Mouse (Mus musculus) hindbrain, embryonic 14.5 days (tissue): ENCODE measurements around the gene Bphl. TPM values are rescaled to one million over a fixed set of nuclear protein-coding genes. Genes with fewer than 3 reads are reported as not detected.

Experiments used
- ATAC-seq: fragments of 200-750 bp; cut with Nextera tagmentation; 2 replicates; pipeline ENCODE4 v1.8.0; 2017; ENCODE audit warnings: moderate number of reproducible peaks, mild to moderate bottlenecking, moderate TSS enrichment, moderate library complexity; ENCODE audit not compliant: low FRiP score
- DNase-seq: peaks from one replicate; pipeline ENCODE4 v3.0.0-alpha.2; 2015; ENCODE audit warnings: low spot score
- H3K27ac ChIP-seq: fragments of 300-500 bp; sonication (generic); 2 replicates; pipeline ENCODE4 v1.5.1; 2014; ENCODE audit warnings: mild to moderate bottlenecking, moderate library complexity
- H3K27me3 ChIP-seq: fragments of 300-500 bp; sonication (generic); 2 replicates; pipeline ENCODE4 v1.6.1; 2014; ENCODE audit warnings: mild to moderate bottlenecking, low read length, mixed read lengths; ENCODE audit not compliant: control insufficient read depth, insufficient read depth
- H3K36me3 ChIP-seq: fragments of 300-500 bp; sonication (generic); replicated peaks from 2 replicates; pipeline ENCODE4 v1.6.1; 2014; ENCODE audit not compliant: control insufficient read depth, insufficient read depth
- H3K4me1 ChIP-seq: fragments of 300-500 bp; sonication (generic); replicated peaks from 2 replicates; pipeline ENCODE4 v1.6.1; 2014; ENCODE audit warnings: antibody characterized with exemption, low read length, mixed read lengths; ENCODE audit not compliant: control insufficient read depth, insufficient read depth
- H3K4me2 ChIP-seq: fragments of 300-500 bp; sonication (generic); replicated peaks from 2 replicates; pipeline ENCODE4 v1.6.1; 2014; ENCODE audit warnings: mild to moderate bottlenecking, moderate library complexity
- H3K4me3 ChIP-seq: fragments of 300-500 bp; sonication (generic); replicated peaks from 2 replicates; pipeline ENCODE4 v1.5.1; 2014; ENCODE audit warnings: mild to moderate bottlenecking, low read length
- H3K9ac ChIP-seq: fragments of 300-500 bp; sonication (generic); 2 replicates; pipeline ENCODE4 v1.6.1; 2014
- H3K9me3 ChIP-seq: fragments of 300-500 bp; sonication (generic); 2 replicates; pipeline ENCODE4 v1.6.1; 2016; ENCODE audit warnings: low read length; ENCODE audit not compliant: control insufficient read depth
- WGBS: fragments of 180-500 bp; shearing (Covaris S2); extraction: QIAGEN DNeasy Blood & Tissue Kit; methylation state at CpG from one replicate; pipeline ENCODE4 v1.1.7; 2014; 5-methylcytosine and 5-hydroxymethylcytosine counted together
- polyA plus RNA-seq: library from polyadenylated mRNA; unstranded; fragments of >200 nt; fragmentation: Nextera tagmentation; extraction: Ambion mirVana; gene quantifications from 2 replicates; pipeline ENCODE4 v1.2.1, GENCODE M21; 2014

Bphl gene
- polyA plus RNA-seq, 1 experiment from 2014 or later = 42.8 TPM

DNA sequence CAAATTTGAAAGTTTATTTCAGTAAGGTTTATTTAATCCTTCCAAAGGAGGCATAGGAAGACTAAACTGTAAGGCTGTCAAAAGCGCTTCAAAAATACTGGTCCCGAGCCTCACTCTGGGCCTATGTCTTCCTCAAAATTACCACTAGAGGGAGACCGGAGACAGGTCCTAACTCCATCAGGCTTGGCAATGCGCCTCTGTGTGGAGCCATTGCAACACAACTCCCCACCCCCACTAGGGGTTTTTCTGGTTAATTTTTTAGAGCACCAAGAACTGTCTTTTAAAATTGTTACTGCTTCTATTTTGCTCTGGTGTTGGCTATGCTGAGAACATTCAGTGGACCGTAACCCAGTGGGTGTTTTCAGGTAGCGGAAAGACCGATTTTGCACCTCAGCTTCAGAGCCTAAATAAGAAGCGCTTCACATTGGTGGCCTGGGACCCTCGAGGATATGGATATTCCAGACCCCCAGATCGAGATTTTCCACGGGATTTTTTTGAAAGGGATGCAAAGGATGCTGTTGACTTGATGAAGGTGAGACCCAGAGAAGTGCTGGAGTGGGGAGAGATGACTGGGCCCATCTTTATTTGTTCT lies 9.1 kb downstream of the Bphl start:
- DNase-seq (peak; percentile 91), ATAC-seq (peak; percentile 92)
- Histone ChIP-seq H3K27ac (no peak overlapping the region), H3K36me3 (peaks cover 26% of the 10 kb centered on the region), H3K4me1 (no peaks in the 10 kb centered on the region), H3K4me2 (no peak overlapping the region), H3K4me3 (no peak overlapping the region), H3K27me3 (no peaks in the 10 kb centered on the region), H3K9me3 (no peaks in the 10 kb centered on the region), H3K9ac (no peak overlapping the region; the same call in 1 of the 2 replicates)
- 40% methylated on average over 11 of the region's 11 CpGs for WGBS

DNA sequence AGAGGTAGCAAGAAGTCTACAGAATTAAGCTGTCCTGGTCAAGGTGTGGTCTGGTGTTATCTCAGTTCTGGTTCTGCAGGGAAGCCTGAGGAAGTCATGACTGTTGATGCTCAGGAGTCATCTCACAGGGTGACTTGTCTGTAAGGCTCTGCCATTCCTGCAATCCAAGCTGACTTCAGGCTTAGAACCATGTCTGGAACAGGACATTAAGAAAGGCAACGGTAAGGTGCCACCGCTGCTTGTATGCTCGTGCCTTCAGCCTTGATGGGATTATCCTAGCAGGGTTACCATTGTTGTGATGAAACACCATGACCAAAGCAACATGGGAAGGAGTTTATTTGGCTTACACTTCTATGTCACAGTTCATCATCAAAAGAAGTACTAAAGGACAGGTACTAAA lies 10.1 kb downstream of the Bphl start:
- no peaks in the 10 kb centered on the region for H3K9me3 ChIP-seq
- no peaks in the 10 kb centered on the region for H3K4me1 ChIP-seq
- DNase-seq (no peak), ATAC-seq (no peak)
- no peak overlapping the region for H3K27ac ChIP-seq
- peaks cover 30% of the 10 kb centered on the region for H3K36me3 ChIP-seq
- no peak overlapping the region for H3K9ac ChIP-seq
- no peaks in the 10 kb centered on the region for H3K27me3 ChIP-seq
- WGBS = 92% methylated on average over 3 of the region's 3 CpGs
- no peak overlapping the region for H3K4me3 ChIP-seq
- no peak overlapping the region for H3K4me2 ChIP-seq

DNA sequence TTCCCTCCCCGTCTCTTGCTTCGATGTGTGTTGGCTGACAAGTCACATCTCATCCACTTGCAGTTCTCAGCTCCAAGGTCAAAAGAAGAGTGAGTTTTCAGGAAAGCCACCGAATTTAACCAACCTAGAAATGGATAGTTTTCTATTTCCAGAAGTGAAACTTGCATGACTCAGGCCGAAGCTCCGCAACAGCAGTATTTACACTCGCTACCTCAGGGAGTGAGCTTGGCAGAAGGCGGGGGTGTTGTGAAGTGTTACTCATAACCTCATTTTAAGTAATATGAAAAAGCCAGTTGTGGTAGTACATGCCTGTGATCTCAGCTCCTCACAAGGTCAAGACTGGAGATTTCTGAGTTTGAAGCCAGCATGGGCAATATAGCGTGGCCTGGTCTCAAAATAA lies 13.1 kb downstream of the Bphl start:
- no peak overlapping the region for H3K4me2 ChIP-seq
- no peak overlapping the region for H3K27ac ChIP-seq
- ATAC-seq (no peak), DNase-seq (no peak)
- no peaks in the 10 kb centered on the region for H3K4me1 ChIP-seq
- no peaks in the 10 kb centered on the region for H3K27me3 ChIP-seq
- H3K9ac ChIP-seq = no peak overlapping the region
- peaks cover 35% of the 10 kb centered on the region for H3K36me3 ChIP-seq
- no peak overlapping the region for H3K4me3 ChIP-seq
- 94% methylated on average over 8 of the region's 8 CpGs for WGBS
- no peaks in the 10 kb centered on the region for H3K9me3 ChIP-seq

DNA sequence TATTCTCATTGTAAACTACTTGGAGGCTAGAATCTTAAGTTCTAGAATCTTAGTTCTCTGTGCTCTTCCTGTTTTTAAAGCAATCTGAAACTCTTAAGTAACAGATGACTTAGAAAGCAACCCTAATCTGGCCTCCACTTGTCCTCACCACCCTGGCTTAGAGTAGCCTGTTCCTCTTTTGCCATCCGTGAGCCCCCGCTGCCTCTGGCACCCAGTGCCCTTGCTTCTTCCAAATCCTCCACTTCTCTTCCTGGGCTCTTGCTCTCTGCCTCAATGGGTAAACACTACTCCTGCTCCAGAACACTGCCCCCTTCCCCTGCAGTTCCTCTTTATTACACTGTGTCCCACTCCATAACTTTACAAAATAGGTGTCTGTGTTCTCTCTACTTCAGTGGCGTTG lies 14.3 kb downstream of the Bphl start:
- Histone ChIP-seq H3K4me1 (no peaks in the 10 kb centered on the region), H3K27ac (no peak overlapping the region), H3K9me3 (no peaks in the 10 kb centered on the region), H3K36me3 (peaks cover 45% of the 10 kb centered on the region), H3K9ac (no peak overlapping the region), H3K27me3 (no peaks in the 10 kb centered on the region), H3K4me3 (no peak overlapping the region), H3K4me2 (no peak overlapping the region)
- WGBS = 95% methylated on average over 3 of the region's 3 CpGs
- ATAC-seq (no peak), DNase-seq (no peak)

DNA sequence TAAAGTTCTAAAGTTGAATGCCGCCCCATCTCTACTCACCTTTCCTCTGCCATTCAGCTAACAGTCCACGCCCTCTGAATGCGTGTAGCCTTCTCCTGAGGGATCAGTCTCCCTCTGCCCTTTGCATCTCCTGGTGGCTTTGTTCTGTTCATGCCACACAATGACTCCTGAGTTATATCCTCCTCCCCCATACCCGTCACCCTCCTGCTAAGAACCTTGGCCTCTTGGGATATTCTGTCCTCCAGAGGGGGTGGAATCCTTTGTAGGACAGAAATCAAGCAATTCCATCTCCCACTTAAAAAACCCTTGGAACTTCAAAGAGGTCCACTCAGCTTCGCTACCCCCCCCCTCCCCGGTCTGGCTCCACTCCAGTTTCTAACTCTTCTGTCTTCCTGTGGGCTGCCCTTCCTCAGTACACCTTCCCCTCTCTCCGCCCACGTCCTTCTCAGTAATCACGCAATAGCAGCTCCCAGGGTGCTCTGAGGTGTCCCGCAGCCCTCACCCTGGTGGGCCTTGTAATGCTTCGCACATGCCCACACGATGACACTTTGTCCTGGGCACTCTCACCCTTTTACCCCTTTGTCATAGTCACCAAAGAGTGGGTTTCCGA lies 16.4 kb downstream of the Bphl start:
- WGBS = 79% methylated on average over 13 of the region's 13 CpGs
- DNase-seq (no peak), ATAC-seq (no peak)
- Histone ChIP-seq H3K9ac (no peak overlapping the region), H3K4me3 (no peak overlapping the region), H3K36me3 (peaks cover 48% of the 10 kb centered on the region), H3K27me3 (no peaks in the 10 kb centered on the region), H3K27ac (no peak overlapping the region), H3K4me1 (no peaks in the 10 kb centered on the region), H3K4me2 (no peak overlapping the region), H3K9me3 (no peaks in the 10 kb centered on the region)

DNA sequence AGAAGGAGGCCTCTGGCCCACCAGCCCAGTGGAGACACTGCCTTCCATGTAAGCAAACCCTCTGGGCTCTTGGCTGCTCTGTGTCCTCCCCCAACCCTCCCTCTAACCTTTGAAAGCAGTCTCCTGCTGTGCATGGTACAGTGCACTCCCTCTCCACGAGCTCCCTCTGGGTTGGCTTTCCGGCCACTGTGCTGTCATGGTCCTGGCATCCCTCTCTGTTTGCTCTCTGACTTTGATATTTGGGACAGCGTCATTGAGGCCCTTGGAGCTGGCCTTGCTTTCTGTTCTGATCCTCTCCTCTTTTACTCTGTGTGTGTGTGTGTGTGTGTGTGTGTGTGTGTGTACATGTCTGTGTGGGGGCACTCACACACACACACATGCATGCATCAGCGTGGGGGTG lies 17.0 kb downstream of the Bphl start:
- ATAC-seq = no peak
- 65% methylated on average over 4 of the region's 4 CpGs for WGBS

DNA sequence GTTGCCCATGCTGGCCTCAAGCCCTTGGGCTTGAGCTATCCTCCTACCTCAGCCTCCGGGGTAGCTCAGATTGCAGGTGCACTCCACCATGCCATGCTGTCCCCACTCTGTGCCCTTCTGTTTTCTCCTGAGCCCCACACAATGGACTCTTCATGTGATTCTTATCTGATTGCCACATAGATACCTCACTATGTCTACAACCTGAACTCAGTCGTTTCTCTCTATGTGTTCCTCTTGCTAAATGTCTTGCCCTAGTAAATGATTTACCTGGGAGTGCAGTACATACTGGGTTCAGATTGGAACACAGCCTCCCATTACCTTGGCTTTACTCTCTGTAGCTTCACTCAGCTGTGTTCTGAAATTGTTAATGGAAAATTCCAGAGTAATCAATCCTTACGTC lies 17.6 kb downstream of the Bphl start:
- no peak overlapping the region for H3K9ac ChIP-seq
- ATAC-seq = no peak
- no peaks in the 10 kb centered on the region for H3K27me3 ChIP-seq
- no peak for DNase-seq
- H3K4me2 ChIP-seq = no peak overlapping the region
- 83% methylated on average over 3 of the region's 3 CpGs for whole genome bisulfite sequencing
- no peaks in the 10 kb centered on the region for H3K9me3 ChIP-seq
- H3K4me3 ChIP-seq = no peak overlapping the region
- peaks cover 43% of the 10 kb centered on the region for H3K36me3 ChIP-seq
- no peak overlapping the region for H3K27ac ChIP-seq
- no peaks in the 10 kb centered on the region for H3K4me1 ChIP-seq

More for the DNA sequence above, 17.0 kb downstream of the Bphl start:
- Histone ChIP-seq H3K9ac (no peak overlapping the region), H3K27ac (no peak overlapping the region), H3K4me3 (no peak overlapping the region), H3K27me3 (no peaks in the 10 kb centered on the region), H3K4me2 (no peak overlapping the region), H3K4me1 (no peaks in the 10 kb centered on the region), H3K9me3 (no peaks in the 10 kb centered on the region), H3K36me3 (peaks cover 48% of the 10 kb centered on the region)
- no peak for DNase-seq

DNA sequence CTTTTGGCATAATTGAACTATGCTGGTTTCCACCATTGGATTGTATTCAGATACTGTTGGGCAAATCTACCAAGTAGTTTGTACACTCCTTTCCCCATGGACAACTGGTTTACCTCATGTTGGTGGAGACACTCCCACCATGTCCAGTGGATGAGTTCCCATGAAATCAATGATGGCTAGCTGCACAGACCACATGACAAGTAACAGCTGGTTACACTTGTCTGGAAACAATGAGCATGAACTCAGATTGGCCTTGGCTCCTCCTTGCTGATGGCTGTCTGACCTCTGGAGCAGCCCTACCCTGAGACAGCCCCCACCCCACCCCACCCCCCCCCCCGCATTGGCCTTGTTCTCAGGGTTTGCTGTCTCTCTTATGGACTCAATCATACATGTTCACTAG lies 19.9 kb downstream of the Bphl start:
- Histone ChIP-seq H3K9ac (no peak overlapping the region), H3K4me3 (no peak overlapping the region), H3K4me1 (no peaks in the 10 kb centered on the region), H3K27me3 (no peaks in the 10 kb centered on the region), H3K9me3 (no peaks in the 10 kb centered on the region), H3K4me2 (no peak overlapping the region), H3K36me3 (peaks cover 33% of the 10 kb centered on the region), H3K27ac (no peak overlapping the region)
- WGBS = 73% methylated on average over 1 of the region's 1 CpGs
- ATAC-seq = no peak
- no peak for DNase-seq

DNA sequence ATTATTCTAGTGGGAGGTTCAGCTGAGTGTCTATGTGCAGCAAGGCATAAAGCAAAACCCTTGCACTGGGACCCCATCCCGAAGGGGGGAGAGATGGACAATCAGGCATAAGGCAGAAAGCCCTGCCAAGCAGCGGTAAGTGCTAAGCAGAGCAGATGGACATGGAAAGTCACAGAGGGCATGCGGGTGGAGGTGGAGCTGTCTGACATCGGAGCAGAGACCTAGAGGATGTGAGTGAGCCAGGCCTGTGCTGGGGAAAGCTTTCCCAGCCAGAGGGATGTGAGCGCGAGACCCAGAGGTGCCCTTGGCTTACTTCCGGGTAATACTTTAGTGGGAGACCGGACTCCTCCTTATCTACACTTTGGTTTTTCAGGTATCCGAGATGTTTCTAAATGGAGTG lies 22.7 kb downstream of the Bphl start:
- Histone ChIP-seq H3K27me3 (no peaks in the 10 kb centered on the region), H3K4me3 (no peak overlapping the region), H3K27ac (no peak overlapping the region), H3K4me1 (no peaks in the 10 kb centered on the region), H3K9me3 (no peaks in the 10 kb centered on the region), H3K4me2 (no peak overlapping the region), H3K36me3 (peaks cover 36% of the 10 kb centered on the region), H3K9ac (no peak overlapping the region)
- WGBS = 91% methylated on average over 9 of the region's 9 CpGs
- no peak for DNase-seq
- no peak for ATAC-seq

DNA sequence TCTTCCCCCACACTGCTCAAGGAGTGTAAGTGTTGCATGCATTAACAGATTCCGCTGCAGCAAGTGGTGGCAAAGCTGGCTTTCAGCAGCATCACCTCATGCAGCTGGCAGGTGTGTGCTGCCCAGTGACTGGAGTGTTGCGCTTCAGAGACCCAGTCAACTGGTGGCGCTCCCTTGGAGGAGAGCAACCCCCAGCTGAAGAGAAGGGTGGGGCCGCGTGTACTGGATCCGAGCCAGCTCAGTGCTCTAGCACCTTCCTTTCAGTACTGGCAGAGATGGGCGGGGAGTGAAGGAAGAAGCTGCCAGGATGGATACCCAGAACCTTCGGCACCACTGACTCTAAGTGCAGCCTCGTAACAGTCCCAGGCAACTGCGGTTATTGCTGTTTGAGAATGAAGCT lies 25.1 kb downstream of the Bphl start:
- no peaks in the 10 kb centered on the region for H3K27me3 ChIP-seq
- H3K36me3 ChIP-seq = peaks cover 18% of the 10 kb centered on the region
- H3K4me1 ChIP-seq = no peaks in the 10 kb centered on the region
- H3K27ac ChIP-seq = no peak overlapping the region
- DNase-seq (no peak), ATAC-seq (no peak)
- no peak overlapping the region for H3K4me2 ChIP-seq
- no peaks in the 10 kb centered on the region for H3K9me3 ChIP-seq
- no peak overlapping the region for H3K9ac ChIP-seq
- H3K4me3 ChIP-seq = no peak overlapping the region
- 90% methylated on average over 10 of the region's 10 CpGs for WGBS
